Comparison of ENCODE assay signal across 16 mouse cellular contexts in the genomic region with DNA sequence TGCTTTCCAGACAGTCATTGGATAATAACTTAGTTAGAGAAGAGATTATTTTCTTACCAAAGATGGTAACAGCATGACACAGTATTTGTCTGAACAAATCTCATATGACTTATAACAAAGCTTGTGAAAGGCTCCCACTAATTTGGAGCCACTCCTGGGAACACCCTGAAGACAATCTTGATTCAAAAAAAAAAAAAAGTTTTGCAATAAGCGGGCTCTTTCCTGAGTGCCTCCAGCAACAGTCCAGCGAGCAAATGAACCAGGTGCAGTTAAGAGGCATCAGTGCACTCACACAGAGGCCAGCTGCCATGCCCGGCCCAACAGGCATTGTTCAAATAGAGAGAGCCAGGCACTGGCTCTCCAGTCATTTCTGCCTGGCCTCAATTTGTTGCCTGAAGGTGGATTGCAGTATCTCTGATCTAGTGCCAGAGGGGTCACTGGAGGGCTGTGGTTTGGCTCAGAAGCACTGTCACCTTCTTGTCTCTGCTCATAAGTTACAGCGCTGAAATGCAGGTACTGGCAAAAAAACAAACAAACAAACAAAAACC. TPM values are rescaled to one million over a fixed set of nuclear protein-coding genes. Genes with fewer than 3 reads are reported as not detected.
DNase-seq lines count a peak whose midpoint lies in the region; ATAC-seq and TF ChIP-seq lines count a peak whose summit lies in the region.
"Had no signal": no experiment of that assay in that cellular context is flagged by ENCODE, and none has a peak within 500 bp of the region (broad histone marks: within the 10 kb centered on the region; RNA-seq: fewer than 3 reads in every experiment).

No protein-coding gene starts in this region.

- no peaks in the 10 kb centered on the region for H3K36me3 ChIP-seq in lung, embryonic 16.5 days (ENCODE audit: control insufficient read depth, insufficient read depth, low read length)
- no peaks in the 10 kb centered on the region for H3K36me3 ChIP-seq in intestine, postnatal 0 days (ENCODE audit: control insufficient read depth, insufficient read depth)
- H3K36me3 ChIP-seq: embryonic facial prominence, embryonic 12.5 days; hindbrain, embryonic 15.5 days; liver, embryonic 15.5 days had no signal

- H3K4me3 ChIP-seq in lung, embryonic 16.5 days (ENCODE audit: low read length): no peak overlapping the region
- H3K4me3 ChIP-seq in intestine, postnatal 0 days (ENCODE audit: low read depth, low read length): no peak overlapping the region
- H3K4me3 ChIP-seq: embryonic facial prominence, embryonic 12.5 days; heart, adult 2 months; hindbrain, embryonic 15.5 days; liver, embryonic 15.5 days; myocyte had no signal

- H3K27me3 ChIP-seq in lung, embryonic 16.5 days (ENCODE audit: control insufficient read depth, insufficient read depth, low read depth, low read length): no peaks in the 10 kb centered on the region
- H3K27me3 ChIP-seq in intestine, postnatal 0 days (replicated peaks; ENCODE audit: control insufficient read depth, insufficient read depth, low read length): no peaks in the 10 kb centered on the region
- H3K27me3 ChIP-seq: embryonic facial prominence, embryonic 12.5 days; hindbrain, embryonic 15.5 days; liver, embryonic 15.5 days had no signal

- TF ChIP-seq CTCF in intestine, postnatal 0 days (IDR thresholded peaks at IDR 0.05; ENCODE audit: low read depth): no peak

- H3K27ac ChIP-seq in lung, embryonic 16.5 days (ENCODE audit: low read length): no peak overlapping the region
- no peak overlapping the region for H3K27ac ChIP-seq in intestine, postnatal 0 days (ENCODE audit: low read depth, low read length)
- H3K27ac ChIP-seq: embryonic facial prominence, embryonic 12.5 days; heart, adult 2 months; hindbrain, embryonic 15.5 days; liver, embryonic 15.5 days had no signal

- DNase-seq in embryo, embryonic 11 days: peak; percentile 12
- DNase-seq in embryo, embryonic 10.5 days (ENCODE audit: low spot score): no peak
- no peak for DNase-seq in lung, postnatal 14 days
- DNase-seq in lung, postnatal 10 days: peak; percentile 5
- DNase-seq in frontal cortex, adult 2 months (ENCODE audit: extremely low spot score in 1 of 2, low spot score in 1 of 2): no peak
- DNase-seq: adrenal gland, adult 8-10 months; cerebellum, adult 8-10 months; heart, adult 2 months; layer of hippocampus, postnatal 36 days; thymus, postnatal 36 days had no signal

- H3K4me1 ChIP-seq in lung, embryonic 16.5 days (replicated peaks; ENCODE audit: control insufficient read depth, insufficient read depth, low read length): no peaks in the 10 kb centered on the region
- no peaks in the 10 kb centered on the region for H3K4me1 ChIP-seq in intestine, postnatal 0 days (replicated peaks; ENCODE audit: control insufficient read depth, insufficient read depth, low read length)
- H3K4me1 ChIP-seq: embryonic facial prominence, embryonic 12.5 days; hindbrain, embryonic 15.5 days; liver, embryonic 15.5 days had no signal

- no peaks in the 10 kb centered on the region for H3K9me3 ChIP-seq in lung, embryonic 16.5 days (ENCODE audit: control insufficient read depth, low read length)
- H3K9me3 ChIP-seq in intestine, postnatal 0 days (ENCODE audit: control insufficient read depth): 0 out of 2 replicates have a peak, but pooled peaks cover 3% of the 10 kb centered on the region
- H3K9me3 ChIP-seq: embryonic facial prominence, embryonic 12.5 days; hindbrain, embryonic 15.5 days; liver, embryonic 15.5 days had no signal

- WGBS in lung, embryonic 16.5 days: 47% methylated on average over 4 of the region's 4 CpGs
- WGBS in intestine, postnatal 0 days: 48% methylated on average over 4 of the region's 4 CpGs

- H3K9ac ChIP-seq in lung, embryonic 16.5 days (ENCODE audit: low read length): no peak overlapping the region
- no peak overlapping the region for H3K9ac ChIP-seq in intestine, postnatal 0 days (ENCODE audit: low read depth, low read length)
- H3K9ac ChIP-seq: embryonic facial prominence, embryonic 12.5 days; hindbrain, embryonic 15.5 days; liver, embryonic 15.5 days had no signal

- H3K4me2 ChIP-seq in lung, embryonic 16.5 days (ENCODE audit: low read depth, low read length): no peak overlapping the region
- no peak overlapping the region for H3K4me2 ChIP-seq in intestine, postnatal 0 days (replicated peaks; ENCODE audit: low read depth)
- H3K4me2 ChIP-seq: embryonic facial prominence, embryonic 12.5 days; hindbrain, embryonic 15.5 days; liver, embryonic 15.5 days had no signal

- peak; percentile 56 for ATAC-seq in lung, embryonic 16.5 days (ENCODE audit: low read depth)
- no peak for ATAC-seq in intestine, postnatal 0 days

RNA-seq across cellular contexts. Expression of a gene that starts 34.7 kb away (rescaled TPM):
- polyA plus RNA-seq in lung, embryonic 16.5 days (2015; fragmentation: Nextera tagmentation; extraction: Ambion mirVana): 37.2 and 39.8 TPM in 2 replicates
- 27.3 and 27.4 TPM in 2 replicates for polyA plus RNA-seq in intestine, postnatal 0 days (2015; fragmentation: Nextera tagmentation; extraction: Ambion mirVana)
- 24.3 and 26.3 TPM in 2 replicates for polyA plus RNA-seq in frontal cortex, adult 2 months (2012; rRNA removed)

Comparison
In these comparisons a context has a peak if more than half of its experiments do, and no peak if none do; other contexts are left out.
1. DNase-seq: peak in embryo, embryonic 11 days (single experiment) and lung, postnatal 10 days (single experiment); none in embryo, embryonic 10.5 days (single experiment), lung, postnatal 14 days (single experiment) and frontal cortex, adult 2 months (0 of 2).